Mouse (Mus musculus) thymus, adult 2 months (tissue): ENCODE data around the gene Tst.

ENCODE experiments used
- CTCF ChIP-seq: fragments of 200-500 bp; IDR thresholded peaks from 2 replicates; pipeline ENCODE4 v1.5.1; 2012; ENCODE audit warnings: mild to moderate bottlenecking, control low read depth, low read length, moderate library complexity, borderline replicate concordance; ENCODE audit not compliant: control insufficient read depth, poor library complexity, insufficient read depth; ENCODE audit errors: extremely low read depth
- POLR2A ChIP-seq: fragments of 200-500 bp; IDR thresholded peaks from 2 replicates; pipeline ENCODE4 v1.6.1; 2012; ENCODE audit warnings: mild to moderate bottlenecking, low read length, control low read depth, moderate library complexity; ENCODE audit not compliant: control insufficient read depth, poor library complexity, insufficient read depth; ENCODE audit errors: extremely low read depth

GRCm38 (mm10) chr15:78380208-78380607 lies 25.5 kb downstream of the Tst start:
- TF ChIP-seq CTCF (no peak), POLR2A (no peak)
